Mouse (Mus musculus) adrenal gland, postnatal 10 days (tissue): ENCODE results near the gene Upk1b. TPM values are rescaled to one million over a fixed set of nuclear protein-coding genes. Genes with fewer than 3 reads are reported as not detected.
A peak's percentile ranks its signal among the peaks of the same experiment; 100 is the strongest.
"Not testable (repeated sequence)": the region's sequence is repeated elsewhere in the genome, so short reads cannot be mapped to it uniquely, and the experiment has no call there.

ENCODE experiments used
- DNase-seq: peaks from one replicate; pipeline ENCODE4 v3.0.0; 2021; ENCODE audit warnings: mixed read lengths
- long read RNA-seq, 2 experiments: library from polyadenylated mRNA; stranded (forward); transcript quantifications; one replicate each; pipeline ENCODE4 v2.0.0; 2021
- total RNA-seq, 2 experiments: library from RNA; stranded (reverse); gene quantifications; 2 replicates each; pipeline ENCODE4 v1.2.3; 2021

The Upk1b gene
- total RNA-seq = 1 to 10 TPM; 4.9 to 5.7 TPM
- long read RNA-seq, experiment 1, partial matches to known transcripts = 0 of 6 reads
- long read RNA-seq, experiment 1, other reads (novel, unspliced or antisense) = 2 of 6 reads
- long read RNA-seq, experiment 2, partial matches to known transcripts = 0 of 2 reads
- long read RNA-seq, experiment 2, other reads (novel, unspliced or antisense) = 2 of 2 reads

GRCm38 (mm10) chr16:38800091-38800490 is at the start of gene Upk1b:
Gene Upk1b (minus strand): TSS chr16:38800328.
- DNase-seq = no peak

GRCm38 (mm10) chr16:38828649-38829048 is 28.5 kb upstream of the Upk1b start, which contains the start of gene 4930435E12Rik:
Gene 4930435E12Rik (minus strand): TSS chr16:38828749.
- DNase-seq = no peak

DNA sequence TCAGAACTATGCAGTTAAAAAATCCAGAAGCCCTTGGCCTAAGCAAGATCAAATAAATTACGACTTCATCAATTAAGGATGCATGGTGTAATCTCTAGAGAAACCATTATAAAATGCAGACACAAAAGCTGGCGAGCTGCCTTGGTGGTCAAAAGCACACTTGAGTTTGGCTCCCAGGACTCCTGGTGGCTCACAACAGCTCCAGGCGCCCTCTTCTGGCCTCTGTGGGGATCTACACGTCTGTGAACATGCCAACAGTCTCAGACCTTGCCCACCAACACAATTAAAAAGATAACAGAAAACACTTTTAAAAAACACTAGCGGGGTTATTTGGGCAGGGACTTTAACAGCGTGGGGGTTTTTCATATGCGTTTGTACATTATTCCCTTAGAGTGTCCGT is 12.4 kb upstream of the Upk1b start:
- DNase-seq = peak; percentile 78

- DNase-seq = no peak
Measured at GRCm38 (mm10) chr16:38810196-38810595, 10.1 kb upstream of the Upk1b start.

- not testable (repeated sequence) for DNase-seq
Measured at GRCm38 (mm10) chr16:38807796-38808195, 7.7 kb upstream of the Upk1b start.

DNA sequence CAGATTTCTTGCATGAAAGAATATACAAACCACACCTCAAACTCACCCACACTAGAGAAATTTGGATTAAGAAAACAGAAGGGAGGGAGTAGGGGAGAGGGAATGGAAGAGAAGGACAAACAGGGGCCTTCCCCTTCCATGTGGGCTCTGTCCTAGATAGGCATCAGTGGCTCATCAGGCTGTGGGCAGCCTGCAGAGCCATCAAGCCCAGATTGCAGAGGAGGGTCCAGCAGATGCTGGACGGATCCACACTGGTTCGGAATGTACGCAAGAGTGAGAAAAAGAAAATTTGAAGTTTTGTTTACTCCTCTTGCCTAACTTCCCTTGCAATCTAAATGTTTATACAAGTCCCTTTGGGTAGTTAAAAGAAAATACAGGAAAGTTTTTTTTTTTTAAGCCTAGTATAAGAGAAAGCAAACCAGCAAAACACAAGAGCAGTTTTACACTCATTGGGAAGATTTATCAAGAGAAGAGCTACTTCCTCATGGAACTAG is 1.1 kb downstream of the Upk1b start:
- no peak for DNase-seq

DNA sequence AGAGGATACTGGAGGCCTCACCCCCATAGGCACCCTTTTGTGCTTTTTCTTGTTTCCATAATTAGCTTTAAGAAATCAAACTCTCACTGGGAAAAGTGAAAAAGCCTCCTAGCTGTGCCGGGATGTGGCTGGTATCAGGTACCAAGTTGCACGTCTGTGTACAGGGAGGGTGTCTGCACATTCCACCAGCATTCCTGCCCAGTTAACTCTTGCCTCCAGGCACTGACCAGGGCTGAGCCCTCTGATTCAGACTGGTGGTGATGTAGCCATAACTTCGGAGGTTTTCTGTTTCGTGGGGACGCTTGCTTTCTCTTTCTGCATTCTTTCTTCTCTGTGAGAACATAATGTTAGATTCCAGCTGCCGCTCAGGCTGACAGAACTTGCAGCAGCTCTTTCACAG is 7.0 kb downstream of the Upk1b start:
- DNase-seq = no peak

GRCm38 (mm10) chr16:38789966-38790365 is 10.2 kb downstream of the Upk1b start:
- no peak for DNase-seq

- DNase-seq = no peak
Measured at GRCm38 (mm10) chr16:38789016-38789415, 11.1 kb downstream of the Upk1b start.

GRCm38 (mm10) chr16:38785301-38785700 is 14.8 kb downstream of the Upk1b start:
- DNase-seq = no peak

- DNase-seq = no peak
Measured at GRCm38 (mm10) chr16:38782524-38783067, 17.5 kb downstream of the Upk1b start.

DNA sequence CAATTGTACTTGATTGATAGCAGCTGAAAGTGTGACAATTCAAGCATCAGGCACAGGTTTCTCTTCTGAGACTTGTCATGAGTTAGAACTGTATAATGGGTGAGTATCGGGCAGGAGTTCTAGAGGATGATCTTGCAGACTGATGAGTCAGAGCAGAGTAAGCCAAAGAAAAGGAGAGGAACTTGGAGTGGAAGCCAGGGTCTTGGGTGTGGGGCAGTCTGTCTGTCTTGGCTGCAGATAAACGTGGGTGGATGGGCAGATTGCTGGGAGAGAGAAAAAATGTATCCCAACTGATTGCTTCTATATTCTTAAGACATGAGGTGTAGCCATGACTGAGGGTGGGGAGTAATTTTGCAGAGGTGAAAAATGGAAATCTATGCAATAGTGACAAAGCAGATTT is 18.2 kb downstream of the Upk1b start:
- DNase-seq = no peak

- no peak for DNase-seq
Measured at GRCm38 (mm10) chr16:38780960-38781572, 19.1 kb downstream of the Upk1b start.

DNA sequence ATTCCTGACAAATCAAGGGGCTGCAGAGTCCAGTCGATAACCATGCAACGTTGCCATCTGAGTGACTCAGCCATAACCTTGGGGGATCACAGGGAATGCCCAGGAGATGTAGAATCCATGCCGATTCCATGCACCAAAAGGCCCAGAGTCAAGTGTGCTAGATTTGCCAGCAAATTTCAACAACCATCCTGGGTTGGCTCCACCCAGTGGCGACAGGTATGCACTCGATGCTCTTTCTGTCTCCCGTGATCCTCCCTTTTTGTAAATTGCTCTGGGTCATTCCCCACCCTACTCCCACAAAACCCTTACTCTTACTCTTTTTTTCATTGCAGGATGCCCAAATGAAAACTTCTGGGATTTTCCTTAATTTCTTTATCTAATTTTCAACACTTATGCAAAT is 23.8 kb downstream of the Upk1b start:
- no peak for DNase-seq

GRCm38 (mm10) chr16:38774964-38775746 is 25.0 kb downstream of the Upk1b start:
- no peak for DNase-seq

GRCm38 (mm10) chr16:38772906-38773496 is 27.1 kb downstream of the Upk1b start:
- DNase-seq = no peak

- DNase-seq = no peak
Measured at GRCm38 (mm10) chr16:38771145-38771544, 29.0 kb downstream of the Upk1b start.

DNA sequence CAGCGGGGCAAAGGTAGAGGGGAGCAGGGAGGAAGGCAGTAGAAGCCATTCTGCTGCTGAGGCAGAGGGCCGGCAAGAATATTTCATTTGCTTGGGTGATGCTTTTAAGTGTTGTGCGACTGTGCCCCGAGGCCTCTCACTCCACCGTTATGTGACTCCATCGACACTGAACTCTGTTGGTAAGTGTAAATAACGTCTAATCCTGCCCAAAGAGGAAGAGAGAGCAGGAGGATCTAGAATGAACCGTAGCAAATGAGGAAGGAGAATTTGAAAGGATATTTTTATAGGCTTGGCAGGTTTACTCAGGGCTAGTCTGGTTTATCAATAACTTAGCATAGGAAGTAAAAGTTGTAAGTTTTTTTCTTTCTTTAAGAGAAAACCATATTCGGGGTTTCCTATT is 30.6 kb downstream of the Upk1b start:
- no peak for DNase-seq

- no peak for DNase-seq
Measured at GRCm38 (mm10) chr16:38768386-38768785, 31.7 kb downstream of the Upk1b start.

DNA sequence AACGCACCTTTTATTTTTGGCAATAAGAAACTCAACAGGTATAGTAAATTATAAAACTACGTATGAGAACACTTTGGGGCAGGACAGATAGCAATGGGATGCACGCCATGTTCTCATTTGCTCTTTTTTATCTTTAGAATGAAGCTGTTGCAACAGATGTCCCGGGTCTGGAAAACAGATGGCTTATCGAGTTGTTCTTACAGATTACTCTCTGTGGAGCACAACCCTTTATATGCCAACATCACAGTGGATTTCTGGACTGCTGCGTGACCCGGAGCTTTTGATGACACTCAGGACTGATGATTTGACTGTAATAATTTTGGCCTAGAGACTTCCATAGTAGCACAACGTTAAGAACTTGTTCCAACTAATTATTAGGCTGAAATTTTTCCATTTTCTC is 32.4 kb downstream of the Upk1b start:
- no peak for DNase-seq

DNA sequence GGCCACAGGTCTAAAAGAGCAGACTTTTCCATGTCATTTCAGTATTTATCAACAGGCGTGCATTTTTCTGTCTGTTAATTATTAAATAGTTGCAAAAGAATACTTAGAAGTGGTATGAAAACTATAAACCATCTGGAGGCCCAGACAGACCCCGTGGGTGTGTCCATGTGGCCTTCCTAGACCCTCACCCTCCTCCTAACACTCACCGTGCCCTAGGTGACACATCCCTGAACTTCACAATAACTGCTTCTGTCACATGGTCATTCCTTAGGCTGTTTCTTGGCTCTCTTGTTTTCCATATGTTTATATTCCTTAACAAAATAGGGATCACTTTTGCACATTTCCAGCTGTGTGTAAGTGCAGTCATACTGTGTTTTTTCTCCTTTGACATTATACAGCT is 33.5 kb downstream of the Upk1b start:
- DNase-seq = no peak

DNA sequence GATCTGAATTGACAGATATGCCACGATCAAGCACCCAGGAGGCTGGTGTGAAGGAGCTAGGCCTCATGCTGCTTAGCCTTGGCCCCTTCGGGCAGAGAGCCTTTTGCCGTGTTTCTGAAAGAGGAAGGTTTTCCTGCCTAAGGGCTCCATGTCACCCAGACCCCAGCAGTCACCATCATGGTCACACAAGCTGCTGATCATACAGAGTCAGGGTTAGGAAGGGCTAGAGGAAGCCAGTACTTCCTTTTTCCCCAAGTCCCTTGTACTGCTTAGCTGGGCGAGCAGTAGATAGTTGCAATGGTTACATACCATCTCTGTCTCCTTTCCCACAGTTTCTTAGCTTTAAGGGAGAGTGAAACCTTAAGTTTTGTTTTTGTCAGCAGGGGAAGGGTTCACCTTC is 36.6 kb downstream of the Upk1b start:
- DNase-seq = no peak

GRCm38 (mm10) chr16:38762401-38762800 is 37.7 kb downstream of the Upk1b start:
- DNase-seq = no peak
